Mouse (Mus musculus): Measurements from ENCODE around the gene Txnip.

DNA sequence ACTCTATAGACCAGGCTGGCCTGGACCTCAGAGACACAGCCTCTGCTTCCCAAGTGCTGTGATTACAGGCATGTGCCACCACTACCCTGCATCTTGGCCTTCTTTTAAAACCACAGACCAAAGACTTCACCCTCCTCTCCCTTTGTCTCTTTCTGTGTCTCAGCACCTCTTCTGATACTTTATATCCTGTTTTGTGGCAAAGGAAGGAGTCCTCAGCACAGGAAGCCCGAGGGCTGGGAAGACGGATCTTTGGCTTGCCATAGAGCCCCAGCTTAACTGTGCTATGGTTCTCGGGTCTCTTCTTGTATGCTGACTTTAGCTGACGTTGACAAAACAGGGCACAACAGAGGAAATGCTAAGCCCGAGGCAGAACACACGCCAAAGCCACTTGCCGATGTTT lies 12.9 kb downstream of the Txnip start:
- TF ChIP-seq POLR2A (IDR thresholded peaks at IDR 0.05; ENCODE audit: insufficient read length, low read depth) = no peak
- TF ChIP-seq MAX (IDR thresholded peaks at IDR 0.05; ENCODE audit: low read depth) = no peak
- TF ChIP-seq MYOG (IDR thresholded peaks at IDR 0.05; ENCODE audit: control insufficient read depth in 1 of 3, insufficient read depth in 1 of 3, insufficient read length in 2 of 3, low read depth in 2 of 3) = no peak
- no peak for TF ChIP-seq USF1 (IDR thresholded peaks at IDR 0.05; ENCODE audit: low read depth)
- TF ChIP-seq TCF3 (IDR thresholded peaks at IDR 0.05; ENCODE audit: insufficient read length, low read depth) = no peak
- TF ChIP-seq E2F4 (IDR thresholded peaks at IDR 0.05; ENCODE audit: insufficient read depth) = no peak
- no peak for TF ChIP-seq POLR2AphosphoS2 (IDR thresholded peaks at IDR 0.05; ENCODE audit: insufficient read length, low read depth)
- TF ChIP-seq REST (IDR thresholded peaks at IDR 0.05; ENCODE audit: insufficient read depth, insufficient read length) = no peak
- no peak for TF ChIP-seq MYOD1 (IDR thresholded peaks at IDR 0.05; ENCODE audit: control insufficient read depth in 1 of 3, insufficient read length in 2 of 3, low read depth in 2 of 3)
- no peak for TF ChIP-seq TCF12 (IDR thresholded peaks at IDR 0.05; ENCODE audit: insufficient read depth, poor library complexity, severe bottlenecking)
- TF ChIP-seq CEBPB (IDR thresholded peaks at IDR 0.05; ENCODE audit: insufficient read depth, poor library complexity, severe bottlenecking) = no peak

Measured in myocyte (in vitro differentiated cells).